Mouse (Mus musculus): Measurements from ENCODE around the gene Polr2f.
A peak's percentile ranks its signal among the peaks of the same experiment; 100 is the strongest.

Gene Polr2f

GRCm38 (mm10) chr15:79119491-79119890 lies 21.3 kb upstream of the Polr2f start:
- DNase-seq (ENCODE audit: extremely low read depth, low read depth, low spot score), result no peak

DNA sequence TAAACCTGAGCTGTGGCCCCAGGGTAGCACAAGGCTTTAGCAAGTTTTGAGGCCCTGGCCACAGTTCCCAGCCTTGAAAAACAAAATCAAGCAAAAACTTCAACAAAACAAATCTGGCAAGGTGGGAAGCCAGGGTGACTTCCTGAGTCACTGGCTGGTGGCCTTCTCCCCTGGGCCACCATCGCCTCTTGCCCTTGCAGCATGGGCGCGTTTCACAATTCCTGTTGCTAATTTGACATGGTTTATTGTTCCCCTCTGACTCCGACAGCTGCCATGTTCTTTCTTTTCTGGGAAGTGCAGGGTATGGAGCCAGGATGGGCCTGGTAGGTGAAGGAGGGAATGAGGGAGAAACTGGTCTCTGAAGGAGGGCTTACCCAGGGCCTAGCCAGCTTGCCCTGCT lies 18.7 kb upstream of the Polr2f start:
- no peak for DNase-seq (ENCODE audit: extremely low read depth, low read depth, low spot score)

- no peak for DNase-seq (ENCODE audit: extremely low read depth, low read depth, low spot score)
These were observed 18.3 kb upstream of the Polr2f start for GRCm38 (mm10) chr15:79122546-79122945.

DNA sequence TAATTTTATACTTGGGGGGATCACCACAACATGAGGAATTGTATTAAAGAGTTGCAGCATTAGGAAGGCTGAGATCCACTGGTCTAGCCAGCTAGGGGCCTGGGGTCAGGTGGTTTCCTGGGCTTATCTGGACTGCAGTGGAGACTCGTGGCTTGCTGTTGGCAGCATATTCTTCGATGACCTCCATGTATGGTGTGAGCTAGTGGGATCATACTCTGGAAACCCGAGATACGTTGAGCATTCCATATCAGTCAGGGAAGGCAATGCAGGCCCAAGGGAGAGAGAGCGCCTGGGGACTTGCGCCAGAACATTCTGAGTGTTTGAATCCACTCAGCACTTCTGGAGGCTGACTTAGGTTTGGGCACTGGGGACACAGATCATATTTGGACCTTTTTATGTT lies 17.1 kb upstream of the Polr2f start:
- no peak for DNase-seq (ENCODE audit: extremely low read depth, low read depth, low spot score)

DNA sequence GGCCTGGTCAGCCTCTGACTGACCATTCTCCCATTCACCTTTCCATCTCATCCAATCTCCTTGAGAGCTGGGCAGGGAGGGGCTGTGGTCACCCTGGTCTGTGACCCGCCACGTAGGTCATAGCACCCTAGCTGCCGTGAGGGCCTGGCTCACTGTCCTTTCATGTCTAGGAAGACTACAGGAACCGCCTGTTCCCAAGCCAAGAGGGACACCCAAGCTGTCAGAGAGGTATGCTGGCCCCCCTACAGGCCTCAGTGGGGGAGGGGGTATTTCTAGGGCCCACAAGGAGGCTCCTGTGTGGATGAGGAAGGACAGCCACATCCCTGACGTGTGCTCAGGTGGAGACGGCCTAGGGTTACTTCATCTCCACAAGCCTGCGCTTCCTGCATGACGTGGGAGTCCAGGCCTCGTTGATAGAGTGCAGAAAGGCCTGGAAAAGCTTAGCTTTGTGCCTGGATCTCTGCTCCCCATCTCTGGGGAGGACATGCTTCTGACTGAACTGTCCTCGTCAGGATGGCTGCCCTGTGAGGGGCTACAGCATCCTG lies 16.4 kb upstream of the Polr2f start:
- DNase-seq (ENCODE audit: extremely low read depth, low read depth, low spot score), result no peak

DNA sequence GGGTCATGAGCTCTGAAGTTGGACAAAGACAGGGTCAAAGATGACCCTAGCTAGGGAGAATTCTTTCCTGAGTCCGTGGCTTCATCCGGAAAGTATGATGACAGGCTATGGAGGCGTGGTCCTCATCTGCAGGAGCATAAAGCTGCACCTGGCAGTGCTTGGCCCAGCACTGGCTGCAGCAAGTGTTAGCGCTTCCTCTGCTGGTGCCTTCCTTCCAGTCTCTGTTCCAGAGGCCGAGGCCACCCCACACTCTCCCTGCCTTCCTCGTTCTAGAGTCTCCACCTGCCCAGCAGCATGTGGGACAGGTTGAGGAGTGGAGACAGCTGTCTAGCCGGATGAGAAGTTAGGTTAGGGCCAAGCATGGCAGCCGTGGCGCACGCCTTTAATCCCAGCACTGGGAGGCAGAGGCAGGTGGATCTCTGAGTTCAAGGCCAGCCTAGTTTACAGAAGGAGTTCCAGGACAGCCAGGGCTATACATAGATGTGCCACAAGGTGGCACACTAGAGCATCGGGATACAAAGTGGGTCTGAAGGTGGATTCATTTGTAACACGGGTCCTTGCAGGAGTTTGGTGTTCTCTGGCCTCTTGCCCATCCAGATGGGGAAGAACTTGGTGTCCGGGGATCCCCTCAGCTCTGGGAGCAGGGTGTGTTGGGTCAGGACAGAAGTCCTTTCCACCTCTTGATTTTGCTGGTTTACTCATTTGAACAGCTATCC lies 14.4 kb upstream of the Polr2f start:
- DNase-seq (ENCODE audit: extremely low read depth, low read depth, low spot score), result no peak

GRCm38 (mm10) chr15:79127101-79127500 lies 13.7 kb upstream of the Polr2f start:
- no peak for DNase-seq (ENCODE audit: extremely low read depth, low read depth, low spot score)

DNA sequence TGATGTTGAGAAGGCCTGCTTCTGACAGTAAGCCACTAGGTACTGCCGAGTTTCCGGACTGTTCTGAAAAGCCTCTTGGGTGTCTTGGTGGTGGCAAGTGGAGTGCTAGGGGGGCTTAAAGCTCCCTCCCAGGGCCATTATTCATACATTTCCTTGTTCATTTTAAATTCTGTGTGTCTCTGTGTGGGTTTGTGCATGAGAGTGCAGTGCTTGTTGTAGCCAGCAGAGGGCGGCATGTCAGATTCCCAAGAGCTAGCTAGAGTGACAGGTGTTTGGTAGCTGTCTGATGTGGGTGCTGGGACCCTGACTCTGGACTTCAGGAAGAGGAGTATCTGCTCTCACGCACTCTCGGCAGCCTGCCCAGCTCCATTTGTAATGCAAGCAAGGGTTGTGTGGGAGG lies 12.6 kb upstream of the Polr2f start:
- DNase-seq (ENCODE audit: extremely low read depth, low read depth, low spot score), result no peak

DNA sequence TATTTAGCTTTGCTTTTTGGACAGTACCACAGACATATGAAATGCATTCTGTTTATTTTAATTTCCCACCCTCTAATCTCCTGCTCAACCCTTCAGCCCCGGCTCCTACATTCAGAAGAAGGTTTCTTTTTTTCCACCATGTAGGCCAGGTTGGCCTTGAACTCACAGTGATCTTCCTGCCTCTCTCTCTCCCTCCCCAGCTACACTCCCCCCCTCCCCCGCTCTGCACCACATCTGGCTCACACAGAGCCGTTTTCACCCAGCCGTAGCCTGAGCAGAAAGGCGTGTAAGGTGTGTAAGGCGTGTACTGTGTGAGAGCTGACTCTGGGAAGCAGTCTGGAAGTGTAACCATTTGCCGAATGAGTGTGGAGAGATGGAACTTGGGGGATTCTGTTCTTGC lies 11.5 kb upstream of the Polr2f start:
- DNase-seq (ENCODE audit: extremely low read depth, low read depth, low spot score), result no peak

DNA sequence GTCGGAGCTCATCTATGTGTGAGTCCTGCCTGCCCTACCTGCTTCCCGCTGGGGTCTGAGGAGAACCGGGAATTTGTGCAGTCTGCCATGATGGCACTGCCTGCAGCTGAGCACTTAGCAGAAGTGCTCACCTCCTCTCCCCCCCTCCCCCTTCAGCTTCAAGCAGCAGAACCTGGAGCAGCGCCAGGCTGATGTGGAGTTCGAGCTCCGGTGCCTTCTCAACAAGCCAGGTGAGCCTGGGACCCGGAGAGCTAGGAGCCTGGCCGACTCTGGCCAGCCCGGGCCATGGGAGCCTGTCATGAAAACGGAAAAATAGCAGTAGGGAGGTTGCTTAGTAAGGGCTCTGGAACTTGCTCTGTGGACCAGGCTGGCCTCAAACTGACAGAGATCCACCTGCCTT lies 10.0 kb upstream of the Polr2f start:
- DNase-seq (ENCODE audit: extremely low read depth, low read depth, low spot score), result no peak

- peak; percentile 74 for DNase-seq (ENCODE audit: extremely low read depth, low read depth, low spot score)
These were observed 9.4 kb upstream of the Polr2f start for GRCm38 (mm10) chr15:79131442-79131841.

DNA sequence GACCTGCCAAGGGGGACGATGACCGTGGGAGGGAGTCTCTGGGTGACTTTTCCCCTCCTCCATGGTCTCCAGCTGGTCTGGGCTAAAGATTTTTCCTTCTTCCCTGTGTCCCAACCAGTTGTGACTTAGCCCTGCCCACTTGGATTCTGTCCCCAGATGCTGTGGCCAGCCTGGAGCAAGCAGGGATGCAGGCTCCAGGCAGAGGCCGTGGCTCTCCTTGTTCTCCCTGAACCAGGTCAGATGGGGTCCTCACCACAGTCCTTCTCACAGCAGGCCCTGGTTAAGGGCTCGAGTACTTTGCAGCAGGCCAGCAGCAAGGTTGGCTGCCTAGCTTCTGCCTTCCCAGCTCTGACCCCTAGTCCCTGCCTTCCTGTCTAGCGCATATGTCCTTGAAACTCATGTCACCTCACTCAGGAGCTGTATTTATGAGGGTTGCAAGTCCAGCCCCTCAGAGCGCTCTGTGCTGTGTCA lies 7.6 kb upstream of the Polr2f start:
- no peak for DNase-seq (ENCODE audit: extremely low read depth, low read depth, low spot score)

- no peak for DNase-seq (ENCODE audit: extremely low read depth, low read depth, low spot score)
These were observed 6.1 kb upstream of the Polr2f start for GRCm38 (mm10) chr15:79134496-79135270.

GRCm38 (mm10) chr15:79135332-79135731 lies 5.5 kb upstream of the Polr2f start:
- no peak for DNase-seq (ENCODE audit: extremely low read depth, low read depth, low spot score)

DNA sequence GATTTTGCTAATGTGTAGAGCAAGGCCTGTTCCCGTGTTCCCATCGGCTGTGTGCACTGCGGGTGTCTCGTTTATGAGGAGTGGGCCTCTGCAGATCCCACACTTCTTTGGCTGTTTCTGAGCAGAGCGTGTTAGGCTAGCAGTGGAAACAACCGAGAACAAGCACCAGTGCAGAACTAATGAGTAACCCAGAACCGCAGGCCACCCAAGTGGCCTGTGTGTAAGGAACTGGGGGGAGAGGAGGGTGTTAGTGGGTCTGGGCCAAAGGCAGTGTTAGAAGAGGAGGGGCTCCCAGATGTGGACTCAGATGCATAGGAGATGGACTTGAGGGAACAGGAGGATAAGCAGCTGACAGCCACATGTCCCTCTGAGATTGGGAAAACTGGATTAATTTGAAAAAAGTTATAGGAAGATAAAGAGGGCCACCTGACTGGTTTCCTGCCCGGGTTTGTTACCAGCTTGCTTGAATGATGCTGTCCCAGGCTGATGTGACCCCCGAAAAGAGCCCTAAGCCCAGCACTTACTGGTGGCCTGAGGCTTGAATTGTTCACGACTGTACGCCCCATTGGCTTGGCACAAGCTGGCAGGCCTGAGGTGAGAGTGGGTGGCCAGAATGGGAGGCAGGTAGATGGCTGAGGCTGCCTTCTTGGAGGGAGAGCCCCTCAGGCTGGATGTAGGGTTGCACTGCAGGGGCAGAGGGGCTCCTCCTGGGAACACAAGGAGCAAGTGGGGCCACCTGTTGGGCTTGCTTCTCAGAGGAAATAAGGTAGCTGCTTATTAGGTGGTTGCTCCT lies 4.8 kb upstream of the Polr2f start:
- DNase-seq (ENCODE audit: extremely low read depth, low read depth, low spot score), result no peak

GRCm38 (mm10) chr15:79139640-79140039 lies 1.2 kb upstream of the Polr2f start:
- no peak for DNase-seq (ENCODE audit: extremely low read depth, low read depth, low spot score)

- no peak for DNase-seq (ENCODE audit: extremely low read depth, low read depth, low spot score)
These were observed 733 bp downstream of the Polr2f start for GRCm38 (mm10) chr15:79141566-79141917.

- DNase-seq (ENCODE audit: extremely low read depth, low read depth, low spot score), result no peak
These were observed 2.5 kb downstream of the Polr2f start for GRCm38 (mm10) chr15:79143316-79143715.

DNA sequence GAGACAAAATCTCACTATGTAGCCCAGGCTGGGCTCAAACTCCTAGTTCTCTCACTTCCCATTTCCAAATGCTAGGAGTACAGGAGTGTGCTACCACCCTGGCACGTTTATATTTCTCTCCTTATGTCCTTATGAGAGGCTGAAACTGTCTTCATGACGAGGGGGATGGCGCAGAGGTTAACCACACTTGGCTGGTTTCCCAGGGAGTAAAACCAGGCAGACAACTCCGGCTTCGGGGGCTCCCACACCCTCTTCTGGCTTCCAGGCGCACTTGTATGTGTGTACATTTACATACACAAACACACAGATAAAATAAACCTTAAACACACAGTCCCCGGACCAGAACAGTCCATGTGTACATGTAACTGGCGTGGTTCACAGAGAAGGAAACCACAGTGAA lies 3.2 kb downstream of the Polr2f start:
- DNase-seq (ENCODE audit: extremely low read depth, low read depth, low spot score), result no peak

DNA sequence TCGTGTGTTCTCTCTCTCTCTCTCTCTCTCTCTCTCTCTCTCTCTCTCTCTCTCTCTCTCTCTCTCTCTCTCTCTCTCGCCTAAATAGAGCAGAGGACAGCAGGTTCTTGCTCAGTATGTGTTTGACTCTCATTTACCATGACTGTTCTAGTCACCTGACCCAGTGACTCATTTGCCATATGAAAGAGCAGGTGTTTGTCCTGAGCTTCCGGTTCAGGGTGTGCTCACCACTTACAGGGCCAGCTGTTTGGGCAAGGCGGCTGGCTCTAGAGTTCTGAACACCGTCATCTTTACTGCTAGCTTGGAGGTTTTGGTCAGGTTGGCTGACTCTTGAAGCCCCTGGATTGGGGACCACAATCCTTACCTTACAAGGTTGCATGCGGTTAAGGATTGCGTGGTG lies 4.7 kb downstream of the Polr2f start:
- peak; percentile 16 for DNase-seq (ENCODE audit: extremely low read depth, low read depth, low spot score)

- no peak for DNase-seq (ENCODE audit: extremely low read depth, low read depth, low spot score)
These were observed 7.7 kb downstream of the Polr2f start for GRCm38 (mm10) chr15:79148533-79148932.

All from fat pad, adult 2 months (tissue).